Mouse (Mus musculus): Measurements from ENCODE around the gene Gm3029.
"Not testable (repeated sequence)": the region's sequence is repeated elsewhere in the genome, so short reads cannot be mapped to it uniquely, and the experiment has no call there.

Gm3029 gene

GRCm38 (mm10) chr14:3931456-3931855, at the start of gene Gm3029:
Gene Gm3029, plus strand, starts transcription at chr14:3931756.
- DNase-seq (ENCODE audit: low spot score in 2 of 2): not testable (repeated sequence)

GRCm38 (mm10) chr14:3883872-3884271, 47.7 kb upstream of the Gm3029 start, which contains the start of gene Gm2916:
Gene Gm2916, plus strand, starts transcription at chr14:3884172.
- DNase-seq (ENCODE audit: low spot score in 2 of 2): not testable (repeated sequence)

GRCm38 (mm10) chr14:3963247-3963646, 31.7 kb downstream of the Gm3029 start, which contains the start of gene Gm3095:
Gene Gm3095, plus strand, starts transcription at chr14:3963547.
- DNase-seq (ENCODE audit: low spot score in 2 of 2): not testable (repeated sequence)
